Mouse (Mus musculus): ENCODE results near the gene Abhd12. TPM values are rescaled to one million over a fixed set of nuclear protein-coding genes. Genes with fewer than 3 reads are reported as not detected.

Abhd12 gene
- polyA plus RNA-seq, 1 experiment from 2014 or later: 47.0 TPM

DNA sequence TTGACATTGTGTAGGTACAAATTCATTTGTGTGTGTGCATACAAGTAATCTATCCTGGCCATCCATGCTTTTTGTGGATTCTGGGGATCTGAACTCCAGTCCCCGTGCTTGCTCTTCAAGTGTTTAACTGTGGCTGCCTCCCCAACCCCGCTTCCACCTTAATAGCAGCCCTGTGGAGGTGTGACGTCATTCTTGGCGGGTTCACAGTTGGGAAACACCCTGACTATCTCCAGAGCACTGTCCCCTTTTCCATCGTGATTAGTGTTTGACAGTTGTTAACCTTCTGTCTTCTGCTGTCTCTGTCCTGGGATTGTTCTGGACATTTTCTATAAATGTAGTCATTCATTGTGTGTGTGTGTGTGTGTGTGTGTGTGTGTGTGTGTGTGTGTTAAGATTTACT is 93.9 kb downstream of the Abhd12 start:
- H3K27me3 ChIP-seq (ENCODE audit: low read depth, poor library complexity, severe bottlenecking): no peaks in the 10 kb centered on the region
- H3K4me1 ChIP-seq: no peaks in the 10 kb centered on the region
- DNase-seq (ENCODE audit: low spot score): no peak
- H3K4me3 ChIP-seq: no peak overlapping the region
- peaks cover 94% of the 10 kb centered on the region for H3K36me3 ChIP-seq
- H3K27ac ChIP-seq (replicated peaks): no peak overlapping the region
- no peaks in the 10 kb centered on the region for H3K9me3 ChIP-seq (replicated peaks)
- 87% methylated on average over 5 of the region's 5 CpGs for WGBS

DNA sequence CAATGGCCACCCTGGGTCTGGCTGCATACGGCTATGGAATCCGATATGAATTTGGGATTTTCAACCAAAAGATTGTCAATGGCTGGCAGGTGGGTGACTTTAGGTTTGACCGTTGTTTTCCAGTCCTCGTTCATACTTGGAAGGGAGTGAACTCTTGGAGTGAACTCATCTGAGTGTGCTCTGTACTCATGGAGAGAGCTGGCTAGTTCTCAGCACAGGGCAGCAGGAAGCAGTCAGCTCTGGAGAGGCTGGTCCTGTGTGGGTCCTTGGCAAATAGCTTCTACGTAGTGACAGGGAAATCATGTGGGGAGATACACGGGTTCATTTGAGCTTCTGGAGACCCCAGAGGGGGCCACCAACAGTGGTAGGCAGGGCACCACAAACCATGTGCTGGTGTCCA is 95.7 kb downstream of the Abhd12 start:
- no peaks in the 10 kb centered on the region for H3K27me3 ChIP-seq (ENCODE audit: low read depth, poor library complexity, severe bottlenecking)
- no peak overlapping the region for H3K4me3 ChIP-seq
- DNase-seq (ENCODE audit: low spot score): no peak
- peaks cover 91% of the 10 kb centered on the region for H3K36me3 ChIP-seq
- H3K4me1 ChIP-seq: no peaks in the 10 kb centered on the region
- H3K9me3 ChIP-seq (replicated peaks): no peaks in the 10 kb centered on the region
- 95% methylated on average over 6 of the region's 6 CpGs for WGBS
- H3K27ac ChIP-seq (replicated peaks): no peak overlapping the region

DNA sequence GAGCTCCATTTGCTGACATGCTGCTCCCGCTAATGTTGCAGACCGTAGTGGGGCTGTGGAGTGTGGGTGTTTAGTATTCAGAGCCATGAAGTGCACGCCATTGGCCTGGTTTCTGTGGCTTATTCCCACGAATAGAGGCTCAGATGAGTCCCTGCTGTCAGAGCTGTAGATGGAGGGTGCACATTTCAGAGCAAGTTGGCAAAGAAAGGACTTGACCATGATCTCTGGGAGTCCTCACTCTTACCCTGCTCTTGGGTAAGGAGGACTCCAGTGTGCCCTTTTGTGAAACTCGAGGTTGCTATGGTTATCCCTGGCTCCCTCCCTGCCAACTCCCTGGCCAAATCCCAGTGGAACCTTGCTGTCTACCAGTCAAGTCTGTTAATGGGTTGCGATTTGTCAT is 96.2 kb downstream of the Abhd12 start:
- DNase-seq (ENCODE audit: low spot score): no peak
- Histone ChIP-seq H3K27ac (replicated peaks) (no peak overlapping the region), H3K4me3 (no peak overlapping the region), H3K9me3 (replicated peaks) (no peaks in the 10 kb centered on the region), H3K4me1 (no peaks in the 10 kb centered on the region), H3K27me3 (ENCODE audit: low read depth, poor library complexity, severe bottlenecking) (no peaks in the 10 kb centered on the region), H3K36me3 (peaks cover 90% of the 10 kb centered on the region)
- 87% methylated on average over 6 of the region's 6 CpGs for WGBS

DNA sequence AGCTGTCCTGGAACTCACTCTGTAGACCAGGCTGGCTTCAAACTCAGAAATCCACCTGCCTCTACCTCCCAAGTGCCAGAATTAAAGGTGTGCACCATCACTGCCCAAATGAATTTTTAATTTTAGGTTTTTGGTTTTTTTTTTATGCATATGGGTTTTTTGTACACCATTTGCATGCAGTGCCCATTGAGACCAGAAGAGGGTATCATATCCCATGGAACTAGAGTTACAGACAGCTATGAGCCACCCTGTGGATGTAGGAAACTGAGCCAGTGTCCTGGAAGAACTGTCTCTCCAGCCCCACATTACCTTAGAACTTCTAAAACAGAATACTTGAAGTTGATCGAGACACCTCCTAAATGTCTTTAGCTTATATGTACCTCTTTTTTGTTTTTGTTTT is 101.5 kb downstream of the Abhd12 start:
- peaks cover 65% of the 10 kb centered on the region for H3K36me3 ChIP-seq
- no peaks in the 10 kb centered on the region for H3K4me1 ChIP-seq
- no peak overlapping the region for H3K27ac ChIP-seq (replicated peaks)
- H3K9me3 ChIP-seq (replicated peaks): no peaks in the 10 kb centered on the region
- H3K4me3 ChIP-seq: no peak overlapping the region
- DNase-seq (ENCODE audit: low spot score): no peak
- 94% methylated on average over 1 of the region's 1 CpGs for WGBS
- H3K27me3 ChIP-seq (ENCODE audit: low read depth, poor library complexity, severe bottlenecking): no peaks in the 10 kb centered on the region

DNA sequence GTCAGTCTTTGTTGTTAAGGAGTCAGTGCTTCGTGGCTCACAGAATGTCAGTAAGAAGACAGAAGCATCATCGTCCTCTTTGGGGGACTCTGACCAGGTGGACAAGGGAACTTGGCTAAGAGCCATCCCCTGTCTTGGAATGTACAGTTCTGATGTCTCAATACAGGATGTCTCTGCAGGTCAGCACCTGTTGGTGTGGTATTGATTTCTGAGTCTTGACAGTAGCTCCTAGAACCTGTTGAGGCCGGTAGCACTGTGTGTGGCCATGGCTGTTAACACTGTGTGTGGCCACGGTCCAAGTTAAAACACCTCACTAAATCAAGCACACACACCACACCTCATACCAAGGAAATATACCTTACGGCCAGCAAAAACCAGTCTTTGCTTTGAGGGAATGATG is 103.9 kb downstream of the Abhd12 start:
- DNase-seq (ENCODE audit: low spot score): no peak
- H3K27me3 ChIP-seq (ENCODE audit: low read depth, poor library complexity, severe bottlenecking): no peaks in the 10 kb centered on the region
- H3K36me3 ChIP-seq: peaks cover 60% of the 10 kb centered on the region
- WGBS: 89% methylated on average over 5 of the region's 5 CpGs
- no peaks in the 10 kb centered on the region for H3K4me1 ChIP-seq
- no peaks in the 10 kb centered on the region for H3K9me3 ChIP-seq (replicated peaks)
- no peak overlapping the region for H3K4me3 ChIP-seq
- H3K27ac ChIP-seq (replicated peaks): no peak overlapping the region

DNA sequence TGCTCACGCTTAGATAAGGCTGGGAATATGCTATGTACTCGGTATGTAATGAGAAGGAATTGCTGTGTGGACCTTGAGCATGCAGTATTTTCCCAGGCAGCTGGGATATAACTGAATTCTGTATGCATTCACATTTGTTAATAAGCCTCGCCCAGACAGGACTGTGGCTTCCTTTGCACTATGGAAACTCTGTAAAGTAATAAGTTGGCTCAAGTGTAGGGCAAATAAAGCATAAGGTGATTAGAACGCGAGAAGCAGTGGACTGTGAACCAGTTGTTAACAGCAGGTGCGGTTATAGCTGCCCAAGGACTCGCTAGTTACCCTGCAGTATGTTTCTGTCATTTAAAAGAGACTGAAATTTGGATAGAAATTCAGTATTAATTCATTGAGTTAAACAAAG is 106.5 kb downstream of the Abhd12 start:
- peaks cover 55% of the 10 kb centered on the region for H3K36me3 ChIP-seq
- H3K27ac ChIP-seq (replicated peaks): no peak overlapping the region
- no peak for DNase-seq (ENCODE audit: low spot score)
- 90% methylated on average over 7 of the region's 7 CpGs for WGBS
- H3K4me3 ChIP-seq: no peak overlapping the region
- H3K4me1 ChIP-seq: no peaks in the 10 kb centered on the region
- no peaks in the 10 kb centered on the region for H3K27me3 ChIP-seq (ENCODE audit: low read depth, poor library complexity, severe bottlenecking)
- no peaks in the 10 kb centered on the region for H3K9me3 ChIP-seq (replicated peaks)

DNA sequence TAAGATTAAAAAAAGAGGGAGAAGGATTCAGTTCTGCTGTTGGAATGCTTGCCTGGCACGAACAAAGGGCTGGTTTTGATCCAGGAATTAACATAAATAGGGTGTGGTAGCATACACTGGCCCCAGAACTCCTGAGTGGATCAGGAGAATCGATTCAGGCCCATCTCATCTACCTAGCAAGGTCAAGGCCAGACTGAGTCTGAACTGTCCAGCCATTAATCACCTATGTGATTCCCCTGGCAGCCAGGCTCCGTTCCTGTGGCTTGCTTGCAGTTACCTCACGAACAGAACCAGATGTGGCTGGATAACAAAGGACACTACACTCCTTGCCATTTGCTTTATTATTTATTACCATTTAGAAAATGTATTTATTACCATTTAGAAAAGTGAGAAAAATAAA is 111.2 kb downstream of the Abhd12 start:
- no peaks in the 10 kb centered on the region for H3K27me3 ChIP-seq (ENCODE audit: low read depth, poor library complexity, severe bottlenecking)
- WGBS: 87% methylated on average over 4 of the region's 4 CpGs

DNA sequence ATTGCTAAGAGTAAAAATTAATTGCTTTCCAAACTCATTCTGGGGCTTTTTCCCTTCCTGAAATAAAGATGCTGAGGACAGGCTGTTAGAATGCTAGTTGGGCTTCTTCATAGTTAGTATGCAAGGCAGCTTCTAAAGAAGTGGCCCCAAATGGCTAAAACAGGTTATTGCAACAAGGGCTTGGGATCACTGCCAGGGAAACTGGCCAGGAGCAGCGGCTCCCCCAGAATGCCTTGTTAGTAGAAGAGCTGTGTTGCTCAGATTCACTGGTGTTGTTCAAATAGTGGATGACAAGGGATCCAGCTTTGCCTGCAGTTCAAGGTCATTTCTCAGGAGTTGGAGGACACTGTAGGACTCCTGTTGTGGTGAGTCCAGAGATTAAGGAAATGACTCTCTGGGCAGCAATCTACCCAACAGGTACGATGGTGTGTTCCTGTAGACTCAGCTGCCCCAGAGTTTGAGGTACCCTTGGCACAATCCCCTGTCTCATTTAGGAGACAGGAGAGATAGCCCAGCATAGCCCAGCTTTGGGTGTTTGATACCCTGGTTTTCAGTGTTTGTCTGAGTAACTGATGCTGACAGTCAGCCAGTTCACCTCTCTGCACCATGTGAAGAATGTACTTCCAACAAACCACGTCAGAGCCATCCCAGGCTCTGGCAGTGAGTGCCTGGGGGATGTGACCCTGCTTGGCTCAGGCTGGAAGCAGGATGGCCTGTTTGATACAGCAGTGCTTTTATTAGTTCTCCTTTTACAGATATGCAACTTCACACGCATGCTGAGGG is 115.6 kb downstream of the Abhd12 start:
- 0 out of 2 replicates have a peak overlapping the region, but pooled peaks have one; percentile 1 for H3K4me3 ChIP-seq
- WGBS: 88% methylated on average over 4 of the region's 4 CpGs
- DNase-seq (ENCODE audit: low spot score): no peak

More for the DNA sequence above, 111.2 kb downstream of the Abhd12 start:
- Histone ChIP-seq H3K36me3 (peaks cover 38% of the 10 kb centered on the region), H3K4me3 (no peak overlapping the region), H3K27ac (replicated peaks) (no peak overlapping the region), H3K4me1 (peaks cover 9% of the 10 kb centered on the region; the same call in 1 of the 2 replicates), H3K9me3 (replicated peaks) (no peaks in the 10 kb centered on the region)
- no peak for DNase-seq (ENCODE audit: low spot score)

DNA sequence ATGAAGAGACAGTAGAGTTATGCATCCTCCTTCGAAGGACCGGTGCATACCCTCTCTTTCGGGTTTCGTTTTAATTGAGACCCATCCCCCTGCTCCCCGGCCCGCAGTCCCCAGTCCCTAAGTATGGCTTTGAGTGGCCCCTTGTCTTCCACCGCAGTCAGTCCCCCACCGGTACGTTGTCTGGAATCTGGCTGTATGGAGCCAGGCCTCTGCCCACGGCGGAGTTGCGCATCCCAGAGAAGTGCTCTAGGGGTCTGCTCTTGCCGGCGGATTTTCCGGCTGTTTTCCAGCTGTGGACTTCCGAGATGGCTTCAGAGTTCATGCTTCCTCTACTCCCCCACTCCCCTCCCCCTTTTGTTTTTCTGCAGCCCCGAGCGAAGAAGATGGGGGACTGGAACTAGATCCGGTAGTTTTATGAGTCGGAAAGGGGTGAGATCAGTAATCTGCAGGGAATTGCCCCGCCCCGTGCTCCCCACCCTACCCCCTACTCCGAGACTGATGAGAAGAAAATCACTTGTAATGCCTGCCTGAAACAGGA is 117.2 kb downstream of the Abhd12 start:
- Histone ChIP-seq H3K4me3 (peak overlapping the region; percentile 84), H3K9me3 (replicated peaks) (no peaks in the 10 kb centered on the region), H3K27me3 (ENCODE audit: low read depth, poor library complexity, severe bottlenecking) (peaks cover 19% of the 10 kb centered on the region), H3K4me1 (peaks cover 23% of the 10 kb centered on the region), H3K27ac (replicated peaks) (peak overlapping the region; percentile 83), H3K36me3 (peaks cover 3% of the 10 kb centered on the region)
- under 1% methylated on average over 23 of the region's 23 CpGs for WGBS
- DNase-seq (ENCODE audit: low spot score): peak; percentile 53

More for the DNA sequence above, 115.6 kb downstream of the Abhd12 start:
- Histone ChIP-seq H3K9me3 (replicated peaks) (no peaks in the 10 kb centered on the region), H3K27me3 (ENCODE audit: low read depth, poor library complexity, severe bottlenecking) (peaks cover 18% of the 10 kb centered on the region), H3K27ac (replicated peaks) (no peak overlapping the region), H3K36me3 (peaks cover 9% of the 10 kb centered on the region), H3K4me1 (peaks cover 23% of the 10 kb centered on the region)

DNA sequence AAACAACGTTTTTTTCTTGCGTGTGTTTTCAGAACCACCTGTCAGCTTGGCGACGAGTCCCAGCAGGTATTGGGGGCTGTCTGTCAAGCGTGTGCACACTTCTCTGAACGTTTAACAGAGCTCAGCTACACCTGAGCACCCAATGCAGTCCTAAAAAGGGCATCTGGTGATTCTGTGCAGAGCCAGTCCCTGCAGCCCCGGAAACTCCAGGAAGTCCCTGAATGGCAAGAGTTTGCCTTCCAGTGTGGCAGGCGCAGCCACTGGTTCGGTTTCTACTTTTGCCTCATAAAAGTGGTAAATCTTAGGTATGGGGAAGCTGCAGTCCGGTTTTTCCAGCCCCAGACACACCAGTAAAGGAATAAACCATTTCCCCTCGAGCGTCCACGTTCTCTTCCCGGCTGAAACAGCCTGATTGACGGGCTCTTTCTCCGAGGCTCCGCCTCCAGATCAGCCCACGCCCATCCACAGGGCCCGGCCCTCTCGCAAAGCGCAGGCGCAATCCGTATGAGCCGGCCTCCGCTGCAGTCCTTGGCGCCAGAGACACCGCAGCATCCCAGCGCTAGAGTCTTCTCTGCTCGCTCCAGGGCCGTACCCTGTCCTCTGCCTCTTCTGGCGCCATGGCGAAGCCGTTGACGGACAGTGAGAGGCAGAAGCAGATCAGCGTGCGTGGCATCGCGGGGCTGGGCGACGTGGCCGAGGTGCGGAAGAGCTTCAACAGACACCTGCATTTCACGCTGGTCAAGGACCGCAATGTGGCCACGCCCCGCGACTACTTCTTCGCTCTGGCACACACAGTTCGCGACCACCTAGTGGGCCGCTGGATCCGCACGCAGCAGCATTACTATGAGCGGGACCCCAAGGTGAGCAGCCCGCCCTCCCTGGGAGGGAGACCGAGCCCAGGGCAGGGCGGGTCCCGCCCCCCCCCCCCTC is 118.0 kb downstream of the Abhd12 start, which contains the start of gene Pygb:
Pygb (plus strand) TSS at position 485 of the 930 bp plus-strand sequence.
- Histone ChIP-seq H3K9me3 (replicated peaks) (no peaks in the 10 kb centered on the region), H3K4me3 (peak within 1 kb of the TSS; percentile 84), H3K36me3 (no peaks in the 10 kb centered on the region), H3K4me1 (peaks cover 23% of the 10 kb centered on the region), H3K27ac (replicated peaks) (peak within 1 kb of the TSS; percentile 83), H3K27me3 (ENCODE audit: low read depth, poor library complexity, severe bottlenecking) (peaks cover 19% of the 10 kb centered on the region)
- peak; percentile 91 for DNase-seq (ENCODE audit: low spot score)
- WGBS: 3% methylated on average over 57 of the region's 58 CpGs

DNA sequence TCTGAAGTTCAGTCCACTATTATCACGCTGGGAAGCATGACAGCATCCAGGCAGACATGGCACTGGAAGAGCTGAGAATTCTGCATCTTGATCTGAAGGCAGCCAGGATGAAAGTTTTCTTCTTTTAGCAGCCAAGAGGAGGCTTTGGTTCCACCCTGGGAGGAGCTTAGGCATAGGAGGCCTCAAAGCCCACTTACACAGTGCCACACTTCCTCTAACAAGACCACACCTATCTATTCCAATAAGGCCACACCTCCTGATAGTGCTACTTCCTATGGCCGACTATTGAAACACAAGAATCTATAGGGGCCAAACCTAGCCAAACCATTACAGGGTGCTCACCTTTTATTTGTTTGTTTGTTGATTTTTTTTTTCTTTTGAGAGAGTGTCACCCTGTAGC is 121.7 kb downstream of the Abhd12 start:
- no peak for DNase-seq (ENCODE audit: low spot score)
- WGBS: 84% methylated on average over 2 of the region's 2 CpGs
- H3K4me1 ChIP-seq: peaks cover 10% of the 10 kb centered on the region
- H3K4me3 ChIP-seq: no peak overlapping the region
- H3K27me3 ChIP-seq (ENCODE audit: low read depth, poor library complexity, severe bottlenecking): peaks cover 19% of the 10 kb centered on the region
- H3K36me3 ChIP-seq: no peaks in the 10 kb centered on the region
- H3K27ac ChIP-seq (replicated peaks): no peak overlapping the region
- no peaks in the 10 kb centered on the region for H3K9me3 ChIP-seq (replicated peaks)
